Mouse (Mus musculus) liver, embryonic 15.5 days (tissue): ENCODE results near the gene Naa35. TPM values are rescaled to one million over a fixed set of nuclear protein-coding genes. Genes with fewer than 3 reads are reported as not detected.
A peak's percentile ranks its signal among the peaks of the same experiment; 100 is the strongest.

Source experiments
- ATAC-seq: fragments of 200-750 bp; cut with Nextera tagmentation; 2 replicates; pipeline ENCODE4 v1.8.0; 2017; ENCODE audit warnings: moderate number of reproducible peaks, mild to moderate bottlenecking, moderate library complexity; ENCODE audit not compliant: insufficient read depth
- H3K27ac ChIP-seq: fragments of 300-500 bp; sonication (generic); replicated peaks from 2 replicates; pipeline ENCODE4 v1.5.1; 2015; ENCODE audit warnings: mild to moderate bottlenecking, inconsistent platforms
- H3K27me3 ChIP-seq: fragments of 300-500 bp; sonication (generic); 2 replicates; pipeline ENCODE4 v1.6.1; 2015; ENCODE audit warnings: mild to moderate bottlenecking, inconsistent platforms
- H3K36me3 ChIP-seq: fragments of 300-500 bp; sonication (generic); replicated peaks from 2 replicates; pipeline ENCODE4 v1.6.1; 2015; ENCODE audit warnings: moderate library complexity, mild to moderate bottlenecking, inconsistent platforms
- H3K4me1 ChIP-seq: fragments of 300-500 bp; sonication (generic); replicated peaks from 2 replicates; pipeline ENCODE4 v1.6.1; 2015; ENCODE audit warnings: inconsistent platforms
- H3K4me2 ChIP-seq: fragments of 300-500 bp; sonication (generic); 2 replicates; pipeline ENCODE4 v1.6.1; 2015; ENCODE audit warnings: moderate library complexity, mild to moderate bottlenecking, inconsistent platforms
- H3K4me3 ChIP-seq: fragments of 300-500 bp; sonication (generic); replicated peaks from 2 replicates; pipeline ENCODE4 v1.5.1; 2015; ENCODE audit warnings: mild to moderate bottlenecking, inconsistent platforms
- H3K9ac ChIP-seq: fragments of 300-500 bp; sonication (generic); 2 replicates; pipeline ENCODE4 v1.6.1; 2015; ENCODE audit warnings: moderate library complexity, mild to moderate bottlenecking, inconsistent platforms
- H3K9me3 ChIP-seq: fragments of 300-500 bp; sonication (generic); replicated peaks from 2 replicates; pipeline ENCODE4 v1.6.1; 2016; ENCODE audit warnings: inconsistent platforms
- WGBS: fragments of 180-500 bp; shearing (Covaris S2); methylation state at CpG from one replicate; pipeline ENCODE4 v1.1.7; 2015; ENCODE audit warnings: mixed read lengths; ENCODE audit not compliant: insufficient replicate concordance; 5-methylcytosine and 5-hydroxymethylcytosine counted together
- polyA plus RNA-seq: library from polyadenylated mRNA; unstranded; fragments of >200 nt; fragmentation: Nextera tagmentation; extraction: Ambion mirVana; gene quantifications from 2 replicates; pipeline ENCODE4 v1.2.1, GENCODE M21; 2015

Naa35 gene
- 23.8 and 26.5 TPM in 2 replicates for polyA plus RNA-seq

DNA sequence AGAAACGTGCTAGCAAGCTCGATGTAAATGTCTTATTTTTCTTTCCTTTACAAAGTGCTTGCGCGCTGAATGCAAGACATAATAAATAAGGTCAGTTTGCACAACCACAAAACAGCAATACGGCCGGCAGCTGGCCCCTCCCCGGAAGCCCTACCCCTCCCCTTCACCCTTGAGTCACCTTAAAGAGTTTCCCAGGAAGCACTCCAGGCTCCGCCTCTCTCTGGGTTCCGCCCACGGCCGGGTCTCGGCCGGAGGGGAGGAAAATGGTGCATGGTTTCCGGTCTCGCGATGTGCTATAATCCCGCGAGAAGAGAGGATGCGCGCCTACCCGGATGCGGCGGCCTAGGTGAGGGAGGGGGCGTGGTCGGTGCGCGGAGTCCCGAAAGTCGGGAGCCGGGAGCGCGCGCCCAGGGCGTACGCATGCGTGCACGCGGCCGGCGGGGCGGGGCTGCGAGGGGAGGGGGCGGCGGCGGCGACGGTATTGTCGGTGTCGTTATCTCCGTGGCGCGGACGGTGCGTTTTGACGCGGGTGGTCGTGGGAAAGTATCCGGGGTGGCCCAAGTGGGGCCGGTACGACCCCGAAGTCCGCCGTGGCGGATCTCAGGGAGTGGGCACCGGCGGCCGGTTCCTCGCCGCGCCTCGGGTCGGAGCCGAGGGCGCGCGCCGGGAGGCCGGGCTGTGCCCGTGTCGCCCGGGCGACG is at the start of gene Naa35, which contains the start of gene Agtpbp1:
Naa35 (plus strand) TSS at position 313 of the 701 bp plus-strand sequence.
Agtpbp1 (minus strand) TSS at position 281 of the 701 bp plus-strand sequence.
- Histone ChIP-seq H3K4me2 (peak within 1 kb of the TSS; percentile 98), H3K9ac (peak within 1 kb of the TSS; percentile 86), H3K27ac (peak within 1 kb of the TSS; percentile 76), H3K4me1 (peaks cover 40% of the 10 kb centered on the region), H3K4me3 (peak within 1 kb of the TSS; percentile 87), H3K36me3 (peaks cover 13% of the 10 kb centered on the region), H3K9me3 (no peaks in the 10 kb centered on the region), H3K27me3 (no peaks in the 10 kb centered on the region)
- ATAC-seq = peak; percentile 97
- under 1% methylated on average over 82 of the region's 83 CpGs for WGBS

DNA sequence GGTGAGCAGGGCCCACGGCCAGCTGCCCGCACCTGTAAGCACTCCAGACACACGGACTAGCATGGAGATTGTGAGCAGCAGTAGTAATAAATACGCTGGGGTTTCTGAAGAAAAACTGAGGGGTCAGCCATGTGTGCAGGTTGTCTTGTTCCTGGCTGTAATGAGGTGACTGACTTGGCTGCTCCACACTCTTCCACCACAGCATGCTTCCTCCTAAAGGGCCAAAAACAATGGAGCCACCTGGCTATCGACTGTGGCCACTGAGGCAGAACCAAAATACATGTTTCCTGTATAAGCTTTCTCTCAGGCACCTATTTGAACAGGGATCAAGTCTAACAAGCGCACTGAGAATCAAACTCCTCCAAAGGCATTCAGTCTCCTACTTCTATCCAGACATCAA is 49.3 kb upstream of the Naa35 start:
- Histone ChIP-seq H3K27ac (no peak overlapping the region), H3K4me1 (no peaks in the 10 kb centered on the region), H3K9me3 (no peaks in the 10 kb centered on the region), H3K4me2 (no peak overlapping the region), H3K36me3 (peaks cover 28% of the 10 kb centered on the region), H3K27me3 (no peaks in the 10 kb centered on the region), H3K4me3 (no peak overlapping the region), H3K9ac (no peak overlapping the region)
- no peak for ATAC-seq
- 75% methylated on average over 6 of the region's 6 CpGs for WGBS

DNA sequence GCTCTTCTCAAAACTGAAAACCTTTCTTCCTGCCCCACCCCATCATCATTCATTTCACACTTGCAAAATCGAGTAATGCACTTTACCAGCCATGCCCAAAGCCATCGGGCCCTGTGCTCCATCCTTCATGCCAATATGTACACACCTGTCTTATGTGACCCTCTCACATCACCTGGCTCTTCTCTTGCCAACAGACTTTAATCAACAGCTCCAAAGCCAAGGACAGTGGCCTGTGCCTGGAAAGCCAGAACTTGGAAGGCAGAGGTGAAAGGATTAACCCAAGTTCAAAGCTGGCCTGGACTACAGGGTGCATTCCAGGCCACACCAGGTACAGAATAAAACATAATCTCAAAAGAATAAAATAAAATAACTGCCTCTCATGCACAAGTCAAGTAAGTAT is 48.4 kb upstream of the Naa35 start:
- Histone ChIP-seq H3K4me1 (no peaks in the 10 kb centered on the region), H3K4me2 (no peak overlapping the region), H3K27me3 (no peaks in the 10 kb centered on the region), H3K9ac (no peak overlapping the region), H3K36me3 (peaks cover 21% of the 10 kb centered on the region), H3K27ac (no peak overlapping the region), H3K4me3 (no peak overlapping the region), H3K9me3 (no peaks in the 10 kb centered on the region)
- WGBS = 67% methylated on average over 2 of the region's 2 CpGs
- ATAC-seq = no peak

DNA sequence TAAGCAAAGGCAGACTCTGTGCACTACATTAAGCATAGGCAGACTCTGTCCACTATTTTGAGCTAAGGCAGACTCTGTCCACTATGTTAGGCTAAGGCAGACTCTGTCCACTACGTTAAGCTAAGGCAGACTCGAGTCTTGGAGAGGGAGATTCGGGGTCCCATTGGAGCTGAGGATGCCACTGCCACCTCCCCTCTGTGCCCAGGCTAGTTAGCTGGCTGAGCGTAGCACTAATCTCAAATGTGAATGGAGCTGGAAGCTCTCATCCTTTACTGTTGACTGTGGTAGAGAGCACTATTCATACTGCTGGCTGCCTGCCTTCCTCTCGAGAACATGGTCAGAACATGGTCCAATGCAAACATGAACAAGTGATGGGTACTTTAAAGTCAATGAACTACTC is 46.4 kb upstream of the Naa35 start:
- Histone ChIP-seq H3K27ac (no peak overlapping the region), H3K27me3 (no peaks in the 10 kb centered on the region), H3K4me1 (no peaks in the 10 kb centered on the region; the same call in 1 of the 2 replicates), H3K4me2 (no peak overlapping the region), H3K36me3 (0 out of 2 replicates have a peak, but pooled peaks cover 10% of the 10 kb centered on the region), H3K9me3 (no peaks in the 10 kb centered on the region), H3K4me3 (no peak overlapping the region), H3K9ac (no peak overlapping the region)
- ATAC-seq = no peak
- 83% methylated on average over 5 of the region's 5 CpGs for WGBS

DNA sequence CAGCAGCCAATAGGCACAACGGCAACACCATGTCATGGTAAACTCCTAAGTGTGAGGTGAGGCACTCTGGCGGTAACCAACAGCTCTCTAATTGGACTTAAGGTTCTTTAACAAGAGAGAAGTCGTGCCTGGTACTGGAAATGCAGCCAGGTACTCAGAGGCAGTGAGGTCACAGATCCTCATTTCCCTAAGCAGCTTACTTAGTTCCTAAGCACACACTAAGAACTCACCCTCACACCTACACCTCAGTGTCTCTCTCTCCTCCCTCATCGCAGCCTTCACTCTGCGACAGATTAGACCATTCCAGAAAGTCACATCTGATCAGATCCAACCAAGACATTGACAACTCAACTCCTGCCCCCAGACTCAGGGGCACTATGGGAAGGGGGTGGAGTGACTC is 45.0 kb upstream of the Naa35 start:
- H3K4me1 ChIP-seq = no peaks in the 10 kb centered on the region; the same call in 1 of the 2 replicates
- H3K36me3 ChIP-seq = 0 out of 2 replicates have a peak, but pooled peaks cover 8% of the 10 kb centered on the region
- H3K9me3 ChIP-seq = no peaks in the 10 kb centered on the region
- H3K4me3 ChIP-seq = no peak overlapping the region
- H3K27me3 ChIP-seq = no peaks in the 10 kb centered on the region
- WGBS = 82% methylated on average over 5 of the region's 5 CpGs
- H3K4me2 ChIP-seq = no peak overlapping the region
- no peak overlapping the region for H3K27ac ChIP-seq
- no peak overlapping the region for H3K9ac ChIP-seq
- ATAC-seq = no peak

DNA sequence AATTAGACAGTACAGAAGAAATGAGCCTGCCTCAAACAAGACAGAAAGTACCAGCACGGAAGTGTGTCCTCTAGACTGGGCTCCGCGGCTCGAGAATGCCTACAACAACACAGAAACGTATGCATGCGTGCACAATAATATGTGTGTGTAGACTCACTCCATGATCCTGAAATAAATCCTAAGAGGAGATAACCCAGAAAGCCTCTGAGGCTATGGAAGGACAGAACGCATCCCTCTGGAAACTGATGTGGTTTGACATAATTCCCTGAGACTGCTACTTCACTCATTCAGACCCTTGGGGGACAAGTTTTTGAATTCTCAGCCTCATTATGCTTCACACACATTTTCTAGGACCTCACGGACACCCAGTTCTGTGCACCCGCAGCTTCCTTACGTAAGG is 42.6 kb upstream of the Naa35 start:
- Histone ChIP-seq H3K36me3 (0 out of 2 replicates have a peak, but pooled peaks cover 3% of the 10 kb centered on the region), H3K27ac (no peak overlapping the region), H3K9me3 (no peaks in the 10 kb centered on the region), H3K4me3 (no peak overlapping the region), H3K9ac (no peak overlapping the region), H3K27me3 (no peaks in the 10 kb centered on the region), H3K4me1 (peaks cover 10% of the 10 kb centered on the region), H3K4me2 (no peak overlapping the region)
- no peak for ATAC-seq
- WGBS = 81% methylated on average over 10 of the region's 10 CpGs

DNA sequence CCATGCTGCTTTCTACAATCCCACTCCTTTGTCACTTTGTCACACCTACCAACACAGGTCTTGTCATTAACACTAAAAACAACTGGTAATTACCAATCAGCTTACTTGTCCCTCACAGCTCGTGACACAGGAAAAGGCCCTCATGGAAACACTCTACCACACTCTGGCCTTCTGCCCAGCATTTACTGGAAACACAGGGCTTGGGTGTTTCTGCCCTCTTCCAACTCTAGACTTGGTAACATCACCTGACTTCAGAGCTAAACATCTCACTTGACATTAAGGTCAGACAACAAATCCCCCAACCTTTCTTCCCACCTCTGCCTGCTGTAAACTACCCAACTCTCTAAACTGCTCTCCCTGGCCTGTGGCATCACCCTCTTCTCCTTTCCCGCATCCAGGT is 38.0 kb upstream of the Naa35 start:
- WGBS = 69% methylated on average over 2 of the region's 2 CpGs
- H3K4me1 ChIP-seq = peaks cover 43% of the 10 kb centered on the region
- no peaks in the 10 kb centered on the region for H3K36me3 ChIP-seq
- H3K27me3 ChIP-seq = no peaks in the 10 kb centered on the region
- no peak overlapping the region for H3K4me3 ChIP-seq
- no peak for ATAC-seq
- H3K27ac ChIP-seq = no peak overlapping the region
- no peak overlapping the region for H3K4me2 ChIP-seq
- H3K9me3 ChIP-seq = no peaks in the 10 kb centered on the region
- no peak overlapping the region for H3K9ac ChIP-seq

DNA sequence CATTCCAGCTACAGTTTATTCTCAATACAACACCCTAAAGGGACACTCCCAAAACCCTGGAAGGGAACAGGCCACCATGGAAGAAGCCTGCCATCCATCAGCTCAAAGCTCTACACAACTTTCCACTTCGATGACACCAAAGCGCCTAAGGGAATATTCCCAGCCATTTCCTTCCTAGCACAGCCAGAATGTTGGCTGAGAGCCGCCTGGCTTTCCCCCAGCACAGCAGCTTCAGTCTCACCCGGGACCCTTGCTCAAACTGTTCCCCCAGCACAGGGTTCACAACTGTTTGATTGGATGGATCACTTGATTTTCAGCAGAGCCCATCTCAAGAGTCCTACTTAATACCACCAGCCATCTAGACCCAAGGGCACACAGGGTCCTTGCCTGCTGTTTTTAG is 37.3 kb upstream of the Naa35 start:
- WGBS = 88% methylated on average over 4 of the region's 4 CpGs
- Histone ChIP-seq H3K9ac (no peak overlapping the region), H3K36me3 (no peaks in the 10 kb centered on the region), H3K27me3 (no peaks in the 10 kb centered on the region), H3K4me3 (no peak overlapping the region), H3K4me2 (no peak overlapping the region), H3K27ac (no peak overlapping the region), H3K4me1 (peaks cover 43% of the 10 kb centered on the region), H3K9me3 (no peaks in the 10 kb centered on the region)
- no peak for ATAC-seq

DNA sequence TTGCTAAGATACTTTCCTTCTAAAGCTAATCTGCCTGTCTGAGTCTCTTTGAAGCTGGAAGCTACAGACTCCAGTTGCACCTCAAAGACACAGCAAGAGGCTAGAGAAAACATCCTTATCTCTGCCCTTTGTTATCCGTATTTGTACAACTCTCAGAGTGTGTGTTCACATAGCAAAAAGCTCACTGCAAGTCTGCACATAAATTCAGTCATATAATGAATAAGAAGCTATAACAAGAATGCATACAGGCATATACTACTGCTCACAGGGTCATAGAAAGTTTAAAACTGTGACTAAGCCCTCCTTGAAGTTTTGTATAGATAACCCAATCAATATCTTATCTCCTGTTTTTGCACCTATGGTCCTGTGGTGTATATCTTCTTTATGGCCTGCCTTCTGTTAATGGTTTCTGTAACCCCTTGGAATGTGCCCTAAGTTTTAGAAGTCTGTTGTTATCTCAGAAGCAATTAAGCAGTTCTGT is 35.7 kb upstream of the Naa35 start:
- 21% methylated on average over 1 of the region's 1 CpGs for WGBS
- H3K27ac ChIP-seq = peak overlapping the region; percentile 38
- H3K9ac ChIP-seq = no peak overlapping the region
- H3K4me3 ChIP-seq = no peak overlapping the region
- H3K4me2 ChIP-seq = no peak overlapping the region
- no peaks in the 10 kb centered on the region for H3K9me3 ChIP-seq
- H3K27me3 ChIP-seq = no peaks in the 10 kb centered on the region
- ATAC-seq = peak; percentile 61
- H3K4me1 ChIP-seq = peaks cover 48% of the 10 kb centered on the region
- no peaks in the 10 kb centered on the region for H3K36me3 ChIP-seq

DNA sequence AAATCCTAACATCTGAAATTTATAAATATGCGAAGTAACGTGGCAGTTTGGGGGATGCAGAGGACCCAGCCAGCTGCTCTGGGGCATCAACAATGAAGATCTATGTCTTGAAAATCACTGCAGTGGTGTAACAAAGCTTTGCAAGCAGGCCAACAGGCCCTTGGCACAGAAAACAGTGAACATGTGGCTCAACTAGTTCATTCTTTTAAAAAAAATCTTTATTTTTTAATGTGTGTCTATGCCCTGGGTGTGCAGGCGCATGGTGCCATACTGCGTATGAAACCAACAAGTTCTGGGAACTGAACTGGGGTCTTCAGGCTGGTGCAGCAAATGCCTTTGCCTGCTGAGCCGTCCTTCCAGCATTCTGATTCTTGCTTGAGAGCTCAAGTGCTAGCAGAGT is 32.8 kb upstream of the Naa35 start:
- WGBS = 82% methylated on average over 5 of the region's 5 CpGs
- no peak overlapping the region for H3K9ac ChIP-seq
- no peak overlapping the region for H3K27ac ChIP-seq
- H3K4me1 ChIP-seq = peaks cover 59% of the 10 kb centered on the region
- no peak overlapping the region for H3K4me2 ChIP-seq
- no peaks in the 10 kb centered on the region for H3K9me3 ChIP-seq
- no peaks in the 10 kb centered on the region for H3K27me3 ChIP-seq
- ATAC-seq = no peak
- H3K36me3 ChIP-seq = no peaks in the 10 kb centered on the region
- no peak overlapping the region for H3K4me3 ChIP-seq

DNA sequence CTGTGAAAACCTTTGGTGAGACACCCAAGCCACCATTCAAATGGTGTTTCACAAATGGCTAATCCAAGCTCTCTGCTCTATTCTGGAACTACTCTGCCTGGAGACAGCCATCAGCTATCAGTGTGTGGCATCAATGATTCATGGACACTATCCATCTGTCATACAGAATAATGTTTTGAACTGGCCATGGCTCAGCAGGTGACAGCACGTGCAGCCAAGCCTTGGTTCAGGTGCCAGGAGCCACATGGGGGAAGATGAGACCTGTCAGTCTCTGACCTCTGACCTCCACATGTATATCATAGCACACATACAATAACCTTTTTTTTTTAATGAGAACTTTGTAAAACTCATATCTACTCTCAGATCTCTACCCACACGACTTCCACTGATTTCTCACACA is 32.3 kb upstream of the Naa35 start:
- Histone ChIP-seq H3K4me3 (no peak overlapping the region), H3K4me2 (no peak overlapping the region), H3K36me3 (no peaks in the 10 kb centered on the region), H3K4me1 (peaks cover 60% of the 10 kb centered on the region), H3K9ac (no peak overlapping the region), H3K27me3 (no peaks in the 10 kb centered on the region), H3K27ac (no peak overlapping the region), H3K9me3 (no peaks in the 10 kb centered on the region)
- WGBS = 51% methylated on average over 2 of the region's 2 CpGs
- ATAC-seq = no peak
